Mouse (Mus musculus): ENCODE results near the gene Prkcsh. TPM values are rescaled to one million over a fixed set of nuclear protein-coding genes. Genes with fewer than 3 reads are reported as not detected.

Gene Prkcsh
- polyA plus RNA-seq, 1 experiment from 2014 or later, result 121 TPM

DNA sequence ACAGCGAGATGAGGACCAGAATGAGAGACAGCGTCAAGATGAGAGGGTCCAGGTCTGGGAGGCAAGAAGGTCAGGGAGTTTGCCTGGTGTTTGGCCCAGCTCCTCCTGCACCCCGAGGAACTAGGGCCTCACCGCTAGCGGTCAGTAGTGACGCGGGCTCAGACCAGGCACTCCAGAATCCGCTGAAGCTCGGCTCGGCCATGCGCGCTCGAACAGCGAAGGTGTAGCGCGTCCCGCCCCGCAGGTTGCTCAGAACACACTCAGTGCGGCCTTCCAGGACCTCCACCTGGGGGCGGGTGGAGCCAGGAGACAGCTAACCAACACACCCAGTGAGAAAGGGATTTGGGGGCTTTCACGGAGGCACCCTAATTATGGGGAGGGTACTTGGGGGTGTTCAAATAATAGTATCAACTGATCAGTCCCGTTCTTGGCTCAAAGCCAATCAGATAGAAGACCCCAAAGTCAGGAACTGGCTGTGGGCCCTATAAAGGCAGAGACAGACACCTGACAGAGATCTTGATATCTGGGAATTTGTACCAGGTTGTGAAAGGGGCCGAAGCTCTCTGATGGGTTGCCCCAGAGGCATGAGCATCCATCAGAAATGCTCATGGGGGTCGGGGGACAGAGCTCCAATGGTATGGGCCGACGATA is 41.9 kb upstream of the Prkcsh start:
- Histone ChIP-seq H3K4me3 (ENCODE audit: low read length) (peak overlapping the region; percentile 52; the same call in 1 of the 2 replicates), H3K9ac (ENCODE audit: low read depth, low read length) (no peak overlapping the region), H3K36me3 (ENCODE audit: control insufficient read depth, insufficient read depth, low read length) (no peaks in the 10 kb centered on the region), H3K4me2 (ENCODE audit: low read depth, low read length) (no peak overlapping the region), H3K27ac (ENCODE audit: low read length) (no peak overlapping the region), H3K4me1 (ENCODE audit: control insufficient read depth, insufficient read depth, low read length) (peaks cover 29% of the 10 kb centered on the region), H3K9me3 (ENCODE audit: control insufficient read depth, low read length) (no peaks in the 10 kb centered on the region), H3K27me3 (replicated peaks; ENCODE audit: control insufficient read depth, insufficient read depth, low read length) (peaks cover 29% of the 10 kb centered on the region)
- 13% methylated on average over 26 of the region's 26 CpGs for WGBS
- ATAC-seq, result no peak

DNA sequence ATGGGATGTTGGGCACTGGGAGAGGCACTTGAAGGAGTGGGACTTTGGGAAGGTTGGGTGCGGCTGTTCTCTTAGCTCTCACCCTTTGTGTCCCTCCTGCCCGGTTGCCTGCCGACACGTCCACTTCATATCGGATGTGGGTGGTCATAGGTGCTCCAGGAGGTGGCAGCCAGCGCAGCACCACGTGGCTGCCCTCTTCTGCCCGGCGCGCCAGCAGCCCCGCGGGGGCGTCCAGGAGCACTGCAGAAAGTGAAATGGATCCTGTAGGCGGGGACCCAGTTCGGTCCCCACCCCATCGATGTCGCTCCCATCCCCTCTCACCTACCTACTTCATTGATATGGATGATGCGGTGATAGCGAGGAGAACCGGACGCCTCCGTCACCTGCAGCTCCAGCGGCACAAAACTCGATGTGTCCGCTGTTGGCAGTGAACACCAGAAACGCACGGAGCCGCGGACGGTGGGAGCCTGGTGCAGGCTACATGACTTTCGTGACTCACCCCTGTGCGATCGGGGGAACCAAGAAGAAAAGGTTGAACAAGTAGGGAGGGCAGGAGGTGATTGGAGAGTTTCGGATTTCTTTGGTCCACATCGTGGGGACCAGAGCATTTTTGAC is 41.1 kb upstream of the Prkcsh start:
- Histone ChIP-seq H3K4me3 (ENCODE audit: low read length) (peak overlapping the region; percentile 52), H3K9ac (ENCODE audit: low read depth, low read length) (peak overlapping the region; percentile 56; the same call in 1 of the 2 replicates), H3K4me1 (ENCODE audit: control insufficient read depth, insufficient read depth, low read length) (peaks cover 26% of the 10 kb centered on the region), H3K27ac (ENCODE audit: low read length) (no peak overlapping the region), H3K4me2 (ENCODE audit: low read depth, low read length) (peak overlapping the region; percentile 92), H3K27me3 (replicated peaks; ENCODE audit: control insufficient read depth, insufficient read depth, low read length) (peaks cover 29% of the 10 kb centered on the region), H3K9me3 (ENCODE audit: control insufficient read depth, low read length) (no peaks in the 10 kb centered on the region), H3K36me3 (ENCODE audit: control insufficient read depth, insufficient read depth, low read length) (no peaks in the 10 kb centered on the region)
- 2% methylated on average over 35 of the region's 35 CpGs for WGBS
- no peak for ATAC-seq

DNA sequence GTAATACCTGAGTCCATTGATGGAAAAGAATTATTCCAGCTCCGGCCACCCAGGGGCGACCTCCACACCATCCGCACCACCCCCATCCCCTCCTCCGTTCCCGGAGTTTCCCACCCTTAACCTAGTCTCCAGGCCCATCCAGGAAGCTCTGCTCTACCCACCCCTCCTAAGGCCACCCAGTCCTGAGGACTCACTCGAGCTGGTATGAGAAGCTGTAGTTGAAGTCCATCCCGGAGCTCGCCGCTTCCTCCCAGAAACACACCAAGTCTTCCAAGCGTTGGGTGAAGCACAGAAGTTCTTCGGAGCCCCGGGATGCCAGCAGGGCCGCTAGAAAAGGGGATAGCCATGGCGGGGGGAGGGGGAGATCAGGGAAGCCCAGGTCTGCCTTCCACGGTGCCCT is 40.6 kb upstream of the Prkcsh start:
- peak overlapping the region; percentile 52 for H3K4me3 ChIP-seq (ENCODE audit: low read length)
- no peak overlapping the region for H3K27ac ChIP-seq (ENCODE audit: low read length)
- ATAC-seq, result peak; percentile 31
- H3K36me3 ChIP-seq (ENCODE audit: control insufficient read depth, insufficient read depth, low read length), result no peaks in the 10 kb centered on the region
- no peaks in the 10 kb centered on the region for H3K9me3 ChIP-seq (ENCODE audit: control insufficient read depth, low read length)
- H3K27me3 ChIP-seq (replicated peaks; ENCODE audit: control insufficient read depth, insufficient read depth, low read length), result peaks cover 29% of the 10 kb centered on the region
- peaks cover 25% of the 10 kb centered on the region for H3K4me1 ChIP-seq (ENCODE audit: control insufficient read depth, insufficient read depth, low read length)
- H3K9ac ChIP-seq (ENCODE audit: low read depth, low read length), result peak overlapping the region; percentile 56
- peak overlapping the region; percentile 92 for H3K4me2 ChIP-seq (ENCODE audit: low read depth, low read length)
- WGBS, result 2% methylated on average over 15 of the region's 15 CpGs

DNA sequence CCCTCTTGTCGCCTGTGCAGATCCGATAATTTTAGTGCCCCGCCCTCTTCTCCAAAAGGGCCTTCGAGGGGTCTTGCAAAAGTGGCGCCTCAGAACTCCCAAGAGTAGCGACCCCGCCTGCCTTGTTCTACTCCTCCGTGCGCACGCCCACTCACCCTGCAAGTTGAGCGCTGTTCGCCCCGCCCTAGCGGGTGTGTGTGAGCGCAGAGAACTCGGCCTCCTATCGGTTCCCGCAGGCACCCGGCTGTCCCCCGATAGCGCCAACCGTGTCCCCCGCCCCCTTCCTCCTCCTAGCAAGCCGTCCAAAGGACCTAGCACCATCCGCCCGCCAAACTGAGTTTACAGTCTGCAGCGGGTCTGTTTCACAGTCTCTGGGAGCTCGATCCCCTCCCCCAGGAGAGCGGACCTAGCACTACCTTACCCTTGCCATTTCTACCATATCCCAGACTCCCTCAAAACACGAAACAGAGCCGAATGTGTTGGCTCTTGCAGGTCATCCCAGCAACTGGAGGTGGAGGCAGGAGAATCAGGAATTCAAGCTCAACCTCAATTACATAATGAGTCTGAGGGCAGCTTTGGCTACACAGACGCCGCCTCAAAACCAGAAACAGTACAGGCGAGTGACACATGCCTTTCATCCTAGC is 40.1 kb upstream of the Prkcsh start:
- H3K9me3 ChIP-seq (ENCODE audit: control insufficient read depth, low read length), result no peaks in the 10 kb centered on the region
- peak overlapping the region; percentile 92 for H3K4me2 ChIP-seq (ENCODE audit: low read depth, low read length)
- 2% methylated on average over 34 of the region's 34 CpGs for WGBS
- H3K36me3 ChIP-seq (ENCODE audit: control insufficient read depth, insufficient read depth, low read length), result no peaks in the 10 kb centered on the region
- peak overlapping the region; percentile 56 for H3K9ac ChIP-seq (ENCODE audit: low read depth, low read length)
- peak; percentile 83 for ATAC-seq
- H3K27me3 ChIP-seq (replicated peaks; ENCODE audit: control insufficient read depth, insufficient read depth, low read length), result peaks cover 29% of the 10 kb centered on the region
- peak overlapping the region; percentile 52 for H3K4me3 ChIP-seq (ENCODE audit: low read length)
- H3K27ac ChIP-seq (ENCODE audit: low read length), result no peak overlapping the region
- peaks cover 25% of the 10 kb centered on the region for H3K4me1 ChIP-seq (ENCODE audit: control insufficient read depth, insufficient read depth, low read length)

DNA sequence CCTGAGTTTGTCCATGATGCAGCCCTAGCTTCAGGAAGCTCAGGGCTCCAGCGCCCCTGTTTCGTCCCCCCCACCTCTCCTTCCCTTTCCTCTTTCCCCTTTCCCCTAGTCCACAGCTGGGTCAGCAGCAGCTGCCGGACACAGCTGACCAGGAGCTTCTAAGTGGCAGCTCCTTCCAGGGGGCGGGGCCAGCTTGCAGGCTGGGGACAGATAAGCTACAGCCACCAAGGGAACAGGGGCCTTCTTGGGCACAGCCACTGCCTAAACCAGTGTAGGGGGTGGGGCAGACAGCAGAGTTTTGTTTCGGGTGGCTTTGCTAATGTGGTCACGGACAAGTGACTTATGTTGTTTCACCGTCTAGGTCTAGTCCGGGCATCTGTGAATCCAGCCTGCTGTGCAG is 39.2 kb upstream of the Prkcsh start, which contains the start of gene Epor:
TSS of gene Epor (minus strand) at position 90 of the 400 bp plus-strand sequence.
- peaks cover 29% of the 10 kb centered on the region for H3K27me3 ChIP-seq (replicated peaks; ENCODE audit: control insufficient read depth, insufficient read depth, low read length)
- H3K9ac ChIP-seq (ENCODE audit: low read depth, low read length), result peak within 1 kb of the TSS; percentile 56
- no peak within 1 kb of the TSS for H3K27ac ChIP-seq (ENCODE audit: low read length)
- no peaks in the 10 kb centered on the region for H3K9me3 ChIP-seq (ENCODE audit: control insufficient read depth, low read length)
- H3K4me3 ChIP-seq (ENCODE audit: low read length), result peak within 1 kb of the TSS; percentile 52
- peak; percentile 56 for ATAC-seq
- H3K36me3 ChIP-seq (ENCODE audit: control insufficient read depth, insufficient read depth, low read length), result no peaks in the 10 kb centered on the region
- H3K4me1 ChIP-seq (ENCODE audit: control insufficient read depth, insufficient read depth, low read length), result peaks cover 25% of the 10 kb centered on the region
- WGBS, result 22% methylated on average over 8 of the region's 8 CpGs
- H3K4me2 ChIP-seq (ENCODE audit: low read depth, low read length), result peak within 1 kb of the TSS; percentile 92

DNA sequence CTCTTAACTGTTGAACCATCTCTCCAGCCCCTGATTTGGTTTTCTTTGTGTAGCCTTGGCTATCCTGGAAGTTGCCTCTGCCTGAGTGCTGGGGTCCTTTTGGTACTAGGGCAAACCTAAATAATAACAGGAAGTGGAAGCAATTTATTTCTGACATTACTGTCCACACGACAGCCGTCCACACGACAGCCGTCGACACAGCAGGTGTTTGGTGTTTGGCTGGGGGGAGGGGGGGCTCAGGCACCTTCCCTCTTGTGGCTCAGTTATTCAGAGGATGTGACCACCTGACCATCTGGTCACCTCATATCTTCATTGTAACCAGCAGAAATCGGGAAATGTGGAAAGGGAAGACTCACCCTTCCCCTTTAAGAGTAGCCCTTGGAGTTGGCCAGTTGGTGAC is 33.7 kb upstream of the Prkcsh start:
- H3K4me2 ChIP-seq (ENCODE audit: low read depth, low read length), result no peak overlapping the region
- no peak for ATAC-seq
- no peak overlapping the region for H3K9ac ChIP-seq (ENCODE audit: low read depth, low read length)
- H3K27ac ChIP-seq (ENCODE audit: low read length), result no peak overlapping the region
- 60% methylated on average over 6 of the region's 6 CpGs for WGBS
- no peaks in the 10 kb centered on the region for H3K27me3 ChIP-seq (replicated peaks; ENCODE audit: control insufficient read depth, insufficient read depth, low read length)
- no peaks in the 10 kb centered on the region for H3K9me3 ChIP-seq (ENCODE audit: control insufficient read depth, low read length)
- no peak overlapping the region for H3K4me3 ChIP-seq (ENCODE audit: low read length)
- no peaks in the 10 kb centered on the region for H3K36me3 ChIP-seq (ENCODE audit: control insufficient read depth, insufficient read depth, low read length)
- H3K4me1 ChIP-seq (ENCODE audit: control insufficient read depth, insufficient read depth, low read length), result no peaks in the 10 kb centered on the region

DNA sequence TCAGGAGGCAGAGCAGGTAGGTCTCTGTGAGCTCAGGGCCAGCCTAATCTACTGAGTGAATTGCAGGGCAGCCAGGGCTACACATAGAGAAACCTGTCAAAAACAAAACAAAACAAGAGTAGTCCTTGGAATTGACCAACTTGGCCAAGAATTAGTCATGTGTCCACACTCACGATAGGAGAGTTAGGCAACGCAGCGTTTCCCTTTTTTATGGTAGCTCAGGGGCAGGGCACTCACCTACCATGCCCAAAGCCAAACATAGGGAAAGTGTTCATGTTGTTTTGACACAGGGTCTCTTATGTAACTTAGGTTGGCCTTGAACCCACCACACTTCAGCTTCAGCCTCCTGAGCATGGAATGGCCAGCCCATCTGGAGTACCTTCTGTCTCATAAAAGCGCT is 33.3 kb upstream of the Prkcsh start:
- no peak overlapping the region for H3K4me2 ChIP-seq (ENCODE audit: low read depth, low read length)
- no peaks in the 10 kb centered on the region for H3K27me3 ChIP-seq (replicated peaks; ENCODE audit: control insufficient read depth, insufficient read depth, low read length)
- H3K9me3 ChIP-seq (ENCODE audit: control insufficient read depth, low read length), result no peaks in the 10 kb centered on the region
- H3K4me3 ChIP-seq (ENCODE audit: low read length), result no peak overlapping the region
- no peaks in the 10 kb centered on the region for H3K4me1 ChIP-seq (ENCODE audit: control insufficient read depth, insufficient read depth, low read length)
- no peak overlapping the region for H3K27ac ChIP-seq (ENCODE audit: low read length)
- H3K36me3 ChIP-seq (ENCODE audit: control insufficient read depth, insufficient read depth, low read length), result no peaks in the 10 kb centered on the region
- WGBS, result 82% methylated on average over 4 of the region's 4 CpGs
- H3K9ac ChIP-seq (ENCODE audit: low read depth, low read length), result no peak overlapping the region
- ATAC-seq, result no peak

DNA sequence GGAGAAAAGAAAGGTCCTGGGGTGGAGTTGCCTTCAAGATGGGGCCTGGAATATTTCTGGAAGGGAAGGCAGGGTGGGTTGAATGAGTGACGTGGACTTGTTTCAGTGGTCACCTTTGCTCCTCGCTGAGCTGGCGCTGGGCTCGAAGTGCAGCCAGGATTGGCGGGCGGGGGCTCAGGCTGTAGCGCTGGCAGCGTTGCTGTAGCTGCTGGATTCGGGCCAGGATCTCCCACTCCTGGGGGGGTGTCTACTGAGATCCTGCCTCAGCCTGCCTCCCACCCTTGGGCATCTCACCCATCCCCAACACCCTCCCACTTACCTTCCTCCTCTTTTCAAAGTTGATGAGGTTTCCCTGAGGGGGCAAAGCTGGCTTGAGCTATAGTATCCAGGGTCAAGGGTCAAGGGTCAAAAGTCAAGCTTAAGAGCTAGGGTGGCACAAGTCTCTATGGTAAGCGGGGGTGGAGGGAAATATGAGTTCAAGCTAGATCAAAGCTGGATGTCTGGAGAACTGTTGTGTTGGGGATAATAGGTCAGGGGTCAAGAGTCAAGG is 25.9 kb upstream of the Prkcsh start:
- WGBS, result 80% methylated on average over 10 of the region's 10 CpGs
- Histone ChIP-seq H3K27ac (ENCODE audit: low read length) (no peak overlapping the region), H3K4me2 (ENCODE audit: low read depth, low read length) (no peak overlapping the region), H3K9ac (ENCODE audit: low read depth, low read length) (no peak overlapping the region), H3K4me3 (ENCODE audit: low read length) (no peak overlapping the region), H3K9me3 (ENCODE audit: control insufficient read depth, low read length) (no peaks in the 10 kb centered on the region), H3K27me3 (replicated peaks; ENCODE audit: control insufficient read depth, insufficient read depth, low read length) (no peaks in the 10 kb centered on the region; the same call in 1 of the 2 replicates), H3K36me3 (ENCODE audit: control insufficient read depth, insufficient read depth, low read length) (no peaks in the 10 kb centered on the region), H3K4me1 (ENCODE audit: control insufficient read depth, insufficient read depth, low read length) (no peaks in the 10 kb centered on the region)
- no peak for ATAC-seq

DNA sequence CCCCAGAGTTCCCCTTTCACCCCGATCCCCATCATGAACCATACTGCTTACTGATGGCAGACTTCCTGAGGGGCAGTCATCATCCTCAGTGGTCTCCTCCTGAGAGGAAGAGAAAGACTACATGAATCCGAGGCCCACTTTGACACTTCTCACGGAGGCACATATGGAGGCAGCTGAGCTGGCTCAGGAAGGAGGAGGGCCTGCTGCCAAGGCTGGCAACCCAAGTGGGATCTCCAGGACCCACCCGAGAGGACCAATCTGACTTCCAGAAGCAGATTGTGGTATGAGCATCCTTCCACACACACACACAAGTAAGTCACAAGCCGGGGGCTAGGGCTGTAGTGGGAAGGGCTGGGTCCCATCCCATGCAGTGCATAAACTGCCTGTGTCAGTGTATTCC is 25.3 kb upstream of the Prkcsh start:
- Histone ChIP-seq H3K9me3 (ENCODE audit: control insufficient read depth, low read length) (no peaks in the 10 kb centered on the region), H3K4me3 (ENCODE audit: low read length) (no peak overlapping the region), H3K27ac (ENCODE audit: low read length) (no peak overlapping the region), H3K27me3 (replicated peaks; ENCODE audit: control insufficient read depth, insufficient read depth, low read length) (no peaks in the 10 kb centered on the region; the same call in 1 of the 2 replicates), H3K4me1 (ENCODE audit: control insufficient read depth, insufficient read depth, low read length) (no peaks in the 10 kb centered on the region), H3K4me2 (ENCODE audit: low read depth, low read length) (no peak overlapping the region), H3K36me3 (ENCODE audit: control insufficient read depth, insufficient read depth, low read length) (no peaks in the 10 kb centered on the region), H3K9ac (ENCODE audit: low read depth, low read length) (no peak overlapping the region)
- no peak for ATAC-seq
- WGBS, result 88% methylated on average over 5 of the region's 5 CpGs
